Mouse (Mus musculus) mature B cell (primary cell): Measurements from ENCODE around the gene Ppp2ca.

Source experiments
- in situ Hi-C: fragments of 300-500 bp; cut with MboI; formaldehyde crosslinking; loops from 2 replicates; pipeline ENCODE4 v1.14.3; 2019

Ppp2ca gene

DNA sequence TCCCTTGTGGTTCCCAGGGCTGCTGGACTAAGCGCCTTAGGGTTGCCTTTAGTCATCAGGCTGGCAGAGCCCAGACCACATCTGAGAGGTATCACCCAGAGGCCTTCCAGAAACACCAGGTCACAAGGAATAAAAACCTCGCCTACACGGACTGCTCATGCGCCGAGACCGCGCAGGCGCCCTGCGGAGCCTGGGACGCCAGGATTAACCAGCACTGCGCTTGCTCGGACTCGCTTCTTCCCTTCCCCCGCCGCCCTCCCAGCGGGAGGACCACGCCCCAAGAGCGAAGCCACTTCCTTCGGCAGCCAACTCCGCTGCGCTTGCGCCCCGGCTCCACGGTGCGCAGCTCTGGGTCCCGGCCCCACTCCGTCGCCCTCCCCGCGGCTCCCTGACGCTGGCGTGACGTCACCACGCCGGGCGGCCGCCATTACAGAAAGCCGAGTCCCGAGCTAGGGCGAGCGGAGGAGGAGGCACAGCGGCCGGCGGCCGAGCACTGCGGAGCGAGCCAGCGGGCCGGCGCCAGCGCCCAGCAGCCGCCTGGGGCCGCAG is at the start of gene Ppp2ca:
Ppp2ca (plus strand) TSS at position 284 of the 549 bp plus-strand sequence.
- in situ Hi-C loops = no loop called here

DNA sequence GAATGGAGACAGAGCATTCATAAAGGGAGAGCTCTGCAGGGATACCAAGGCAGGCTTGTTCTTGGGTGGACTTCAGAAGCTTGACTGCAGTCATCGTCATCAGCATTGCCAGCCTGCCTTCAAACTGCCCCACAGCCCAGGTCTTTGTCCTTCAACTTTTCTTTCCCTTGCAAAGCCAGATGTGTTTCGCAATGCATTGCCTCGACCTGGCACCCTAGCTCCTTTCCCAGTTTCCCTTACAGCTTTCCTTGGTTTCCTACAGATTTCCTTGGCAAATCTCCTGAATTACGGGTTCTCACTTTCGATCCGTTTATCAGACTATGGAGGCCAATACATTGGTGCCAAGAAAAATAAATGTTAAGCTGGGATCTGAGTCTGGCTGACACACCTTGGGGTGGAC is 45.1 kb upstream of the Ppp2ca start:
- in situ Hi-C loops = no loop called here

DNA sequence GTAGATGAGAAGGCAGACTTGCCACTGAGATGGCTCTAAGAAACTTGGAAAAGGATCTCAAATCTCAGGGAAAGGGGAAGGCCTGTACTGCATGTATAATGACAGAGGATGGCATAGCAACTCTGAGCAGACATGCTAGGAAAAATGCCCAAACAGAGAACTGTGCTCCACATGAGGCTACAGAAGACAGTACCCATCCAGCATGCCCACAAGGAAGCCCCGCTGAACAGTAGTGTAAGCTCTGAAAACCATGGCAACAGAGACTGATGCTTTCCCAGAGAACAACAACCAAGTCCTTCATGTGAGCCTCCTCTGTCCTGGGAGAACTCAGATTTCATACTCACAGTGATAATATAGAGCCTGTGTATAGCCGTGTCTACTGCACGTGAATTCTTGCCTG is 43.8 kb upstream of the Ppp2ca start:
- in situ Hi-C loops = no loop called here

DNA sequence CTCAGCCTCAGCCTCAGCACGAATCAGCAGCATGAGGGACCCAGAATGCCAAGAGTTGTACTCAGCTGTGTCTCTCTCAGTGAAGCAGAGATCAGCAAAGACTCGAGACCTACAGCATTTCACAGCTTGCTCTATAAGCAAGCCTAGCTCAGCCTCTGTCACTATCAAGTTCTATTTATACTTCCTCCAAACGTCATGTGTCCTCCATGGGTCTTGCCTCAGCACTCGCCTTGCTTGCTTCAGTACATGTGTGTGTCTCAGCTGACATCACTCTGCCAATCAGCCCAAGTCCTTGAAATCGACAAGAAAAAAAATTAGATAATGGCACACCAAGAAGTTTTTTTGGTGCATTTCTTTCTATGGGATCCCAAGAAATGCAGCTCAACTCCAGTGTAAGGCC is 42.3 kb upstream of the Ppp2ca start:
- in situ Hi-C loops = no loop called here

DNA sequence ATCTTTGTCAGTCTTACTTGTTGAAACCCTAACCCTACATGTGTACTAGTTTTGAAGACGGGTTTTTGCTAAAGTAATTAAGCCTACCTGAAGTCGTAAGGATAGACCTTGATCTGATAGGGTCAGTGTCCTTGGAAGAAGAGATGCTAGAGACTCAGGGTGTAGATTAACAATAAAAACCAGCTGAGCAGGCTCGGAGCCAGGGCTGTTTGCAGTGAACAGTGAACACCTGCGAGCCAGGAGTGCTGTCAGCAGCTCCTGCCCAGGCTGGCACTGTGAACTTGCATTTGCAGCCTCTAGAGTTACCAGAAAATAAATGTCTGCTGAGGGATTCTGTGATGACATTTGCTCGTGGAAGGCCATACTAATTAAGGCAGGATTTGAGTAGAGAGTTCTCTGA is 39.5 kb upstream of the Ppp2ca start:
- in situ Hi-C loops = no loop called here

DNA sequence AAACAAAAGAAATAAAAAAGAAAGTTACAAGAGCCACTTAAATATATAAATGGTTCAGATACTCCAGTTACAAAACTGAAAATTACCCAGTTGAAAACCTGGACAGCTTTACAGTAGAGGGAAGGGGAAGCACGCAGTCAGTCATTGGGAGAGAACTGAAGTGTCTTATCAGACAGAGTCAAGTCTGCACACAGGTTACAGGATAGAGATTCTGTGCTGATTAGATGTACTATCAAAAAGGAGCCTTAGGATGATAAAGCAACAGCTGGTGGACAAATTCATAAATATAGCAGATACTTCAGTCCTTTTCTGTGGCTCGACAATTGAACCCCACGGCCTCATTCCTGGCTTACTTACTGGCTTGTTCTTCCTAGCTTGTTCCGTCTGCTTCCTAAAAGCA is 38.2 kb upstream of the Ppp2ca start:
- in situ Hi-C loops = no loop called here

DNA sequence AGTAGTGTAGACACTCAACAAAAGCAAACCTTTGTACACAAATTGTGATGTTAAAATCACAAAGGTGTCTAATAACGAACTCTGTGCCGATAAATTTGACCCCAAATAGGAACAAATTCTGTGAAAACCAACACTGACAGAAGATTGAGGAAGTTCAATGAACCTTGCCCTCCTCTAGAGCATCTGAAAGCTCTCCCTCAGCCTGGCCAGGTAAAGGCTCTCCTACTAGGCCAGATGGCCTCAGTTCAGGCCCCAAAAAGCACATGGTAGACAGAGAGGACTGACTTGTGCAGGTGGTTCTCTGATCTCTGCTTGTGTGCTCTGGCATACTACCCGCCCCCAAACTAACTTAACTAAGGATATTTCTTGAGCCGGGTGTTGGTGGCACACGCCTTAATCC is 36.1 kb upstream of the Ppp2ca start:
- in situ Hi-C loops = no loop called here

DNA sequence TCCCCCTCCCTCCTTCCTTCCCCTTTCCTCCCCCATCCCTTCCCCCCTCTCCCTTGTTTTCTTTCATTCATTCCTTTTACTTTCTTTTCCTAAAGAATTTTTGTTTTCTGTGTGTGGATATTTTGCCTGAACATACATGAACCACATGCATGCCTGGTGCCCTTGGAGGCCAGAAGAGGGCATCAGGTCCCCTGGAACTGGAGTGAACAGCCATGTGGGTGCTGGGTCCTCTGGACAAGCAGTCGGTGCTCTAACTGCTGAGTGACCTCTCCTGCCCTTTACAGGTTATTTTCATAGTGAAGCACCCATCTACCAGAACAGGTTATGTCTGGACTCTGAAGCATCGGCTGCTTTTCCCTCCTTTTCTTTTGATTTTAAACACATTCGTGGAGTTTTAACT is 34.1 kb upstream of the Ppp2ca start:
- in situ Hi-C loops = no loop called here

DNA sequence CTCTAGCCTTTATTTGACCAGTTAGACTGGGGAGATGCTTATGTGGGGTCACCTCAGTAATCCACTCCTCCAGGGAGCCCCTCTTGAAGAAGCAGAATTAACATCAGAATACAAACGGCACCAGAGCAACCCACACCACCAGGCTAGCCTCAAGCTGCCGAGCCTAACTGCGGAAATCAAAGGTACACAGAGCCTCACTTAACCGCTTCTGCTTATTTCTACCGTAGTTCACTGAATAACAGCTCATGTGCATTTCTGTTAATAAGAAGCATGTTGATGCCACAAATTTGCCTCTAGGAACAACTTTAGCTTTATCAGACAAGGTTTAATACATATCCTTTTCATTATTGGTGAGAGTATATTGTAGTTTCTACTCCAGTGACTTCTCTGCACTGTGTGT is 32.6 kb upstream of the Ppp2ca start:
- in situ Hi-C loops = no loop called here

DNA sequence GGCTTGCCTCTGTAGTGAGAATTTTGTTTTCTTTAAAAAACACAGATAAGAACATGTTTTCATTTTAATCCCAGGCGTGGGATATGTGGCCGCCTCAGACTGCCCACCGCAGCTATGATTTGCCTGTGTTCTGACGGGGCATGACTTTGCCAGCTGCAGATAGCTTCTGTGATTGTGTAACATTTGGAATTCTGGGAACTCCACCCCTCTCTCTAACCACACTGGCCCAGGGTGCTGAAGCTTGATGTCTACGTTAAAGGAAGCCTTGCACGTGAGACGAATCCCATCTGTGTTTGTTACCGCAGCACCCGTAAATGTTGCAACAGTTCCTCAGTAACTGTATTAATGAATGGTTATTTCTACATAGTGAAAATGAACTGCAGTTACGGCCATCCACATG is 26.7 kb upstream of the Ppp2ca start:
- in situ Hi-C loops = no loop called here

DNA sequence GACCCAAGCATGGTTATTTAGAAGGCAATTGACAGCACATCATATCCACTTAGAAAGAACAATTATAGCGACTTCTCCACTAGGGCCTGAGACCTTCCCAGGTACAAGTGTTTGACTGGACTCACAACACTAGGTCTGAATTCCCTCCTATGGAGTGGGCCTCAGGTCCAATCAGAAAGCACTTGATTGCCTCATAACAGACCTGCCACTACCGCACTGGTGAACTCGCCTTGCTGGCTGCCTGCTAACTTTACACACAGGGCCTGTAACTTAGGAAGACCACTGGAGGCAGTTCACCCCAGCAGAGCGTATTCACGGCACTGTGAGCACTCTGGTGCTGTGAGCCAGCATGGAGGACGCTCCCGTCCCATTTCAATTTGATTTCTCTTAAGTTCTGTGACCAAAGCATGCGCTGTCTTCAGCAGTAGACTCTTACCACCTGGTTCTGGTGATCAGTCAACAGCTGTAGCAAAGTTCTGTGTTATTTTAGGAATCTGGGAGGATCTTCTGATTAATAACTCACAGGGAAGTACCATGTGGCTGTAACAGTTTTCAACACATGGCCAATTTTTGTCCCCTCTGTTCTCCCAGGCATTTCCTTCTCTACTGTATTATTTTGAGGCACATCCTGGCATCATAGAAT is 24.8 kb upstream of the Ppp2ca start:
- in situ Hi-C loops = no loop called here

DNA sequence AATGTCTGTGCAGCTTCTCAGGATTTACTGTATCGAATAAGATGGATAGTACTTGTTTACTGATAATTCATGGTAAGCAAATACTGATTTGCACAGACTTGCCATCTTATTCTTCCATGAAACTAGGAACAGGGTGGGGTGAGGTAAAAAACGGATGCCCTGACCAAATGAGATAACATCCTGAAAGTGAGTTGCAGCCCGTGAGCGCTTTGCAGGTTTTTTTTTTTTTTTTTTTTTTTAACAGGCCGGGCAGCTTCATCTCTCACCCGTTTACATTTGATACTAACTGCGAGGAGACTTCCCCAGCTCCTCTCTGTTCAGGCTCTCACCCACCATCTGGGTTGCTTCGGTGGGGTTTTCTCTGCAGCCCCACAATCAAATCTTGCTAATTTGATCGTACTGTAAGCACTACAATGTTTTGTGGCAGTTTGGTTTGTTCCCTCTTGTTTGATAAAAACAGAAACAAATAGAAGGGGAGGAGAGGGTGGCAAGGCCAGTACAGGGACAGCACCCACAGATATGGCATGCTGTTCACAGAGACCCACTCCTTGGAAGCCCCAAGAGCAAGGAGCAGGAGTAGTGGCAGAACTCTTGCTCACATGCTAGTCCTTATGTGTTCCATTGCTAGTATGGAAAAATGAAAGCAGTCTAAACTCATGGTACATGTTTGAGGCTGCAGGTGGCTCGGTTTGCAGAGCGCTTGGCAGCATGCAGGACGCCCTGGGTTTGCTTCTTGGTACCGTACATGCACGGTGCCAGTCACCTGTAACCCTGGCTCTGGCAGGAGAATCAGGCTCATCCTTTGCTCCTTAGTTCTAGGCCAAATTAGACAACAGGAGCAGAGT is 23.6 kb upstream of the Ppp2ca start:
- in situ Hi-C loops = no loop called here

DNA sequence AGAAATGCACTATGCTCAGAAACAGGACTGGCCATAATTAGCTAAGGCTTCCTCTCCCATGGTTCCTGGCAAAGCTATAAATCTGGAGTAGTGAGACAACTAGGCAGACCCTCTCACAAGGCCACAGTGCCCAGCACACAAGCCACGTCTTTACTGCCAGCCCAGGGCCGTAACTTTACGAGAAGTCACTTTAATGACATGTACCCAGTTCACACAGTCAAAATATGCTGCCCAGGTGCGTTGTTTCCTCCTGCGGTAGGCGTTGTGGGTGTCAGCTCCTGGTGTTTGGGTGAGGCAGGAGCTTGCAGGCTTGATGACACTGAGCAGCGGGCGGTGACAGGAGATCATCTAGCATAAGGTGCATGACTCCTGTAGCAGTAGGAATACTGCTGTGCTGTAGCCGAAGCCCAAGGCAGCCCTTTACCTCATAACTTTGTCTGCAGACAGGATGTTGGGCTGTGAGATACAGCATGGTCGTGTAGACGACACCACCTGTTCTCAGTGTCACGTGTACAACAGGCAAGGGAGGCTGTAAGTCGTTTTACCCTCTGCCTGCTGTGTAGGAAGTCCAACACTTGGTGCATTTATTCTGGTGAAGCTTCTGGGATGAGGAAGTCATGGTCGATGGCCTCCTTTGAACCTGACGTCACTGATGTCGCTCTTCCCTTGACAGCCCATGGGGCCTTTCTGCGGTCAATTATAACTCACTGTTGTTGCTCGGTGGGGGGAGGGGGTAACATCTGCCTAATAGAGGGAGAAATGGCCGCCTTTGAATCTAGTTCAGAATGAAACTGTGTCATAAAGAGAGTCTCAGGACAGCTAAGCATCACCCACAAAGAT is 22.5 kb upstream of the Ppp2ca start:
- in situ Hi-C loops = no loop called here

DNA sequence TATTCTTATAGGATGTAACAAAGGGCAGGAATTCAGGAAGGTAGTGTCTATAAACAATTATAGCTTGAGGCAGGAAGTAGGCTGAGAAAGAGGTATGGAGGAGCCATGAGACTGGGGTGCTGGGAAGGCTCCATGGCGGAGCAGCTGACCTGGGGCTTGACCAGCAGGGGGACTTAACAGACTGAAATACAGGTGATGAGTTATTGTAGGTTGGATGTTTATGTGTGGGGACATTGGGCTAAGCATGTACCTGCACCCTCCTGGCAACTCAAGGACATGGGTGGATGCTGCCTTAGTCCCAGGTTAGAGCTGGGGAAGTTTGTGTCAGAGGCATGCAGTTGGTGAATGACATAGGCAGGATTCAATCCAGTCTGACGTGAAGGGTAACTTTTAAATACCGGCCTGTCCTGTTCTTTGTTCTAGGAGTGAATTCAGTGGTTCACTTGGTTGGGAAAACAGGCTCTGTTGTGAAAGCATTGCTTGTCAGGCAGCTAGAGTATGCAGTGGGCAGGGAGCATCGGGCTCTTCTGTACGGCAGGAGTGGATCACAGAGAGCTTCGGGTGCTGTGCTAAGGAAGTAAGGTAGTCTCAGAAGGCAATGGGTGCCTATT is 21.6 kb upstream of the Ppp2ca start:
- in situ Hi-C loops = no loop called here

DNA sequence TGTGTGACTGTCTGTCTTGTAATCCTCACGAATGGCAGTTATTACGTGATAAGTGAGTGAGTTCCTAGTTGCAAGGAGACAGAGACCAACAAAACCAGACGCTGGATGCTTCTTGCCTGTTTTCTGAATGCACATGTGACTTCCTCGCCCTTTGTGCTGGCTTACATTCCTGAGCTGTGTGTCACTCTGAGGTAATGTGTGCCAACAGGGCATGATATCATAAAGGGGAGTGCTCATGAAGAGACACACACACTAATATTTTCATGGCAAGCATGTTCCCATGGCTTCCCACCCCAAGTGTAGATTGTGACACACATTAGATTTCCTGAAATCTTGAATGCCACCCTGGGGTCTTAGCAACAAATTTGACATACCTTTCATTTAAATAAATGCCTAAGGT is 20.5 kb upstream of the Ppp2ca start:
- in situ Hi-C loops = no loop called here

DNA sequence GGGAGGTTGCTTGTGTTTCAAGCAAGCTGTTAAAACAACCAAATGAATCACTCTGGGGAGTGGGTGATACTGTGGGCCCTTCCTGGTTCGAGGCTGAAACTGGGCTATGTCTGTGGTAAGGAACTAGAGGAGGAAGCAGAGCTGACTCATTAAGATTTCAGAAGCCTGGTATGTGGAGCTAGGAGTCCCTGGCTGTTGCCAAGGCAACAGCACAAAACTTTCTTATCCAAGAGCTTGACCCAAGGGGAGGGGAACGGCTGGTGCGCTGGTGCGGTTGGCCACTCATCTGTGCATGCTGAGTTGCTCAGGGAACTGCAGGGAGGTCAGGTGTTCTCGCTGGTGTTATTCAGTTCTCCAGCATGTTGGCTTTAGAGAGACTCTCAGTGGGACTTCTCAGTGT is 18.5 kb upstream of the Ppp2ca start:
- in situ Hi-C loops = no loop called here

DNA sequence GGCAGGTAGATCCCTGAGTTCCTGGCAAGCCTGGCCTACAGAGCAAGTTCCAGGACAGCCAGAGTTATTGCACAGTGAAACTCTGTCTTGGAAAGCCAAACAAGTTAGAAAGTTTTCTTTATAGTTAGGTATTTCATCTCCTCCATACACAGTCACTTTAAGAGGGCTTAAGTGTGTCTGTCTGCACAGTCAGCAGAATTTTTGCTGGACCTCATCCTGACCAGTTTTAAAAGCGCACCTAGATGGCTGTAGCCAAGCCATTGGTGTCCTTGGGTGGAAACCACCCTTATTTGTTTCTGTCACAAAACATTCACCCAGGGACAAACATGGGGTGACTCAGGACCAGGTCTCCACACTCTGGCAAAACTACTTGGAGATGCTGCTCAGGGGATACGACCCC is 17.8 kb upstream of the Ppp2ca start:
- in situ Hi-C loops = no loop called here

DNA sequence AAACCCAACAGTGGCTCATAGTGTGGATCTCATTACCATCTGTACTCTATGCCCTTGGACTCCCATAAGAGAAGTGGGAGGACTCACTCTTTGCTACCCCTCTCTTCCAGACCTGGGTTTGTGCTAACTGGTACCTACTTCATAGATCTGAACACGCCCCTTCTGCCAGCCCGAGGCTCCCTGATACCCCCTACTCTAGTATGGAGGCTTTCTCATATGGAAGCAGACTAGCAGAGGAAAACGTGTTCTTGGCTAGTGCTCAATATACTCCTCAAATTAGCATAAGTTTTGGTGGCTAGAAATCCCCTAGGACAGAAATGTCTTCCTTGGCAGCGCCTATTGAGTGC is 12.7 kb upstream of the Ppp2ca start:
- in situ Hi-C loops = no loop called here

DNA sequence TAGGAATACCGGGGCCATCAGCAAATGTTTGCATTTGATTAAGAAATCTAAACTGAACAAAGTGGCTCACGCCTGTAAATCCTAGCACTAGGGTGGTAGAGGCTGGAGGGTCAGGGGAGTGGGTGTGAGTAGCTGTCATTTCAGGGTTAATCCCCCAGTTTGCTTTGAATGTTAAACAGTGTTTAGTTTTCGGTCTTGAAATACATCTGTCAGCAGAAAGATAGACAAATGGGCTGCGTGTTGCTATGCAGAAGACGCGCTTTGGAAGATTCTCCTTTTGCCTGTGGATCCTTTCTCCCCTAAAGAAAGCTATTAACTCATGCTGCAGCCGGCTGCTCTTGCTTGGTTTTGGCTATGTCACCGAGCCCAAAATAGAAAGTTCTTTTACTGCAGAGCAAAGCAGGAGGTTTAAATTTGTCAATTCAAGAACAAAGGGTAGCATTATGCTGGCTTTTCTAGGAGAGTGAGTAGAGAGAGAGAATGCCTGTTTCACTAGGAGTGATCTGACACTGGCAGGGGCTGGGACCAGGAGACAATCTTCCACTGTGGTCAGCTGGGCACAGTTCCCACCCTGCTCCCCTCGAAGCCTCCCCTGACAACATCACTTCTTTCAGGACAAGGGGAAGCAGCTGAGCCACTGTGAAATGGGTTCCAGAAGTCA is 12.1 kb upstream of the Ppp2ca start:
- in situ Hi-C loops = no loop called here

DNA sequence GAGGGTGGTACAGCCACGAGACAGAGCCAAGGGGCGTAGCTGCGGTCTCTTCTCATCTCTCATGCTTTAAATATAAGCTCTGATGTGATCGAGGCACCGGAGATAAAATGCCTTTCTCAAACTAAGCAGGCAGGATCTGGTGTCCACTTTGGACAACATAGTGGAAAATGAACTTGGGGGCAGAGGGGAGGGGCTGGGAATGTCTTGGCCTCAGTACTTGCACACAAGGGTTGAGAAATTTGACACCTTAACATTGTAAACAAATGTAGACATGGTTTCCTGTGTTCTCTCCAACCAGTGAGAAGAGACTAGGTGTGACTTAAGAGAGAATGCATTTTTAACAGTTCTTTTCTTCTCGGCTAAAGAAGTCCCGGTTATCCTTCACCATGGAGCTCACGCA is 9.2 kb upstream of the Ppp2ca start:
- in situ Hi-C loops = no loop called here

DNA sequence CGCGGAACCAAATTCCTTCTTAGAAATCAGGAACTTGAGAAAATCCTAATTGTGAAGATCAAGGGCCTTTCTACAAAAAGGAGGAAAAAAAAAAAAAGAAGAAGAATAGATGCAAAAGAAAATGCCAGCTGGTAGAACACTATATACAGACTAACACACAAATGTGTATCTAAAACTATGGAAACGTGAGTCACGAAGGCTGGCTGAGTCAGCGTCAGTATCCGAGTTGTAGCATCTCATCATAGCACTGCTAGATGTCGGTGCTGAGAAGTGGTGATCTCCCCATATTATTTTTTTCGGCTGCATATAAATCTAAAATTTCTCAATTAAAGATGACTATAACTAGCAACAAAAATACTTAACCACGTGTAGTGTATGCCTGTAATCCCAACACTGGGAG is 7.2 kb upstream of the Ppp2ca start:
- in situ Hi-C loops = no loop called here

DNA sequence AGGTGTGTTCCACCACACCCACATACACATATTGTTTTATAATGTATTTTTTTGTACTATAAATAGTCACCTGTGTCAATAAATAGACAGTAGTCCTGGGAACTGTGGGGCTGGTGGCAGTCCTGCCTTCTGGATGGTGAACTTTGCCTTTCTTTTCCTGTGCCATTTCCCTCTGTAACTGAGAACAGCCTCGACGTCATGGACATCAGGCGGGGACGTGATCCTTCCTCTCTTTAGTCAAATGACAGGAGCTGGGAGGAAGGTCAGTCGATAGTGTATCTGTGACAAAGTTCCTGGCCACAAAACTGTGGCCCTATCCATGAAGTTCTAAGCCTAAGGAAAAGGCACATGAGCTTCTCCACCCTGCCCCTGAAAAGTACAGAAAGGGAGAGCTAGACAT is 3.9 kb upstream of the Ppp2ca start:
- in situ Hi-C loops = no loop called here
